Mouse (Mus musculus): ENCODE results near the gene Dact3.

GRCm38 (mm10) chr7:16842645-16843063, 32.5 kb upstream of the Dact3 start, which contains the start of gene Prkd2:
- TF ChIP-seq CTCF (IDR thresholded peaks at IDR 0.05; ENCODE audit: control insufficient read depth, insufficient read depth, insufficient read length) (no peak), MAX (IDR thresholded peaks at IDR 0.05) (no peak), MYOG (IDR thresholded peaks at IDR 0.05; ENCODE audit: control insufficient read depth, extremely low read depth, insufficient read length) (no peak), CEBPB (IDR thresholded peaks at IDR 0.05; ENCODE audit: low read depth) (no peak)

Data from C2C12 (cell line).